Mouse (Mus musculus) hindlimb bud, embryonic 11.5 days (tissue): Measurements from ENCODE around the gene Chkb.

Source experiments
- DNase-seq: peaks from one replicate; pipeline ENCODE4 v3.0.0-alpha.2; 2012; ENCODE audit warnings: low read depth, low spot score; ENCODE audit errors: extremely low spot score

Gene Chkb

GRCm38 (mm10) chr15:89404831-89405623, 24.7 kb downstream of the Chkb start:
- no peak for DNase-seq

- no peak for DNase-seq
These were observed 27.2 kb downstream of the Chkb start for GRCm38 (mm10) chr15:89402471-89402870.

- no peak for DNase-seq
These were observed 30.0 kb downstream of the Chkb start for GRCm38 (mm10) chr15:89399716-89400115.

- DNase-seq: no peak
These were observed 31.6 kb downstream of the Chkb start for GRCm38 (mm10) chr15:89398146-89398545.

GRCm38 (mm10) chr15:89396883-89397282, 32.8 kb downstream of the Chkb start:
- no peak for DNase-seq

GRCm38 (mm10) chr15:89390081-89390480, 39.6 kb downstream of the Chkb start:
- no peak for DNase-seq

GRCm38 (mm10) chr15:89387127-89387526, 42.6 kb downstream of the Chkb start:
- no peak for DNase-seq

- no peak for DNase-seq
These were observed 45.1 kb downstream of the Chkb start, which contains the start of gene Klhdc7b for GRCm38 (mm10) chr15:89384617-89385016. Klhdc7b (plus strand) TSS chr15:89384917.

GRCm38 (mm10) chr15:89379429-89379828, 50.3 kb downstream of the Chkb start:
- no peak for DNase-seq

GRCm38 (mm10) chr15:89378831-89379401, 50.8 kb downstream of the Chkb start, which contains the start of gene Odf3b:
Odf3b (minus strand) TSS chr15:89379282.
- DNase-seq: no peak

GRCm38 (mm10) chr15:89377938-89378828, 51.5 kb downstream of the Chkb start:
- no peak for DNase-seq

GRCm38 (mm10) chr15:89377362-89377761, 52.3 kb downstream of the Chkb start:
- no peak for DNase-seq

GRCm38 (mm10) chr15:89376957-89377356, 52.8 kb downstream of the Chkb start, which contains the start of gene Tymp:
Tymp (minus strand) TSS chr15:89377039.
- no peak for DNase-seq
